Mouse (Mus musculus): ENCODE measurements at regions not wholly inside any gene's neighbourhood (a gene's known extent, or its start where the extent isn't known, plus 50 kb on each side); places are given as distances from the start of the nearest gene placed in this dataset.

GRCm38 (mm10) chr1:34732156-34732555, 110.7 kb downstream of the Fam168b start:
- no peak overlapping the region for H3K9ac ChIP-seq (ENCODE audit: low read depth, low read length)
- no peaks in the 10 kb centered on the region for H3K27me3 ChIP-seq (ENCODE audit: control insufficient read depth, insufficient read depth, low read length)
- H3K4me1 ChIP-seq (ENCODE audit: control insufficient read depth, insufficient read depth, low read length), result no peaks in the 10 kb centered on the region
- ATAC-seq (replicated peaks; ENCODE audit: insufficient number of reproducible peaks, low FRiP score, low TSS enrichment), result no peak
- no peak overlapping the region for H3K27ac ChIP-seq (ENCODE audit: low read depth, low read length)
- no peaks in the 10 kb centered on the region for H3K9me3 ChIP-seq (replicated peaks; ENCODE audit: control insufficient read depth, low read length)
- H3K36me3 ChIP-seq (ENCODE audit: control insufficient read depth, insufficient read depth, low read length), result no peaks in the 10 kb centered on the region
- H3K4me3 ChIP-seq (ENCODE audit: low read depth, low read length), result no peak overlapping the region
- 55% methylated on average over 7 of the region's 7 CpGs for whole genome bisulfite sequencing (ENCODE audit: insufficient replicate concordance)
- H3K4me2 ChIP-seq, result no peak overlapping the region

- ATAC-seq (replicated peaks; ENCODE audit: insufficient number of reproducible peaks, low FRiP score, low TSS enrichment), result no peak
- H3K4me1 ChIP-seq (ENCODE audit: control insufficient read depth, insufficient read depth, low read length), result no peaks in the 10 kb centered on the region
Measured at GRCm38 (mm10) chr1:34733026-34733913, 109.6 kb downstream of the Fam168b start.

GRCm38 (mm10) chr1:34738386-34739067, 104.3 kb downstream of the Fam168b start:
- 44% methylated on average over 14 of the region's 14 CpGs for WGBS (ENCODE audit: insufficient replicate concordance)
- Histone ChIP-seq H3K36me3 (ENCODE audit: control insufficient read depth, insufficient read depth, low read length) (no peaks in the 10 kb centered on the region), H3K4me2 (no peak overlapping the region), H3K4me1 (ENCODE audit: control insufficient read depth, insufficient read depth, low read length) (no peaks in the 10 kb centered on the region), H3K9me3 (replicated peaks; ENCODE audit: control insufficient read depth, low read length) (no peaks in the 10 kb centered on the region), H3K27me3 (ENCODE audit: control insufficient read depth, insufficient read depth, low read length) (no peaks in the 10 kb centered on the region), H3K9ac (ENCODE audit: low read depth, low read length) (no peak overlapping the region), H3K27ac (ENCODE audit: low read depth, low read length) (no peak overlapping the region), H3K4me3 (ENCODE audit: low read depth, low read length) (no peak overlapping the region)
- ATAC-seq (replicated peaks; ENCODE audit: insufficient number of reproducible peaks, low FRiP score, low TSS enrichment), result no peak; the same call in 1 of the 2 replicates

More at GRCm38 (mm10) chr1:34733026-34733913, 109.6 kb downstream of the Fam168b start:
- H3K4me2 ChIP-seq, result no peak overlapping the region
- no peak overlapping the region for H3K4me3 ChIP-seq (ENCODE audit: low read depth, low read length)
- H3K9ac ChIP-seq (ENCODE audit: low read depth, low read length), result no peak overlapping the region
- no peak overlapping the region for H3K27ac ChIP-seq (ENCODE audit: low read depth, low read length)
- H3K36me3 ChIP-seq (ENCODE audit: control insufficient read depth, insufficient read depth, low read length), result no peaks in the 10 kb centered on the region
- no peaks in the 10 kb centered on the region for H3K27me3 ChIP-seq (ENCODE audit: control insufficient read depth, insufficient read depth, low read length)
- 75% methylated on average over 17 of the region's 17 CpGs for WGBS (ENCODE audit: insufficient replicate concordance)
- H3K9me3 ChIP-seq (replicated peaks; ENCODE audit: control insufficient read depth, low read length), result no peaks in the 10 kb centered on the region

GRCm38 (mm10) chr1:34739621-34740020, 103.2 kb downstream of the Fam168b start:
- no peaks in the 10 kb centered on the region for H3K9me3 ChIP-seq (replicated peaks; ENCODE audit: control insufficient read depth, low read length)
- WGBS (ENCODE audit: insufficient replicate concordance), result 62% methylated on average over 4 of the region's 4 CpGs
- no peaks in the 10 kb centered on the region for H3K27me3 ChIP-seq (ENCODE audit: control insufficient read depth, insufficient read depth, low read length)
- H3K36me3 ChIP-seq (ENCODE audit: control insufficient read depth, insufficient read depth, low read length), result no peaks in the 10 kb centered on the region
- no peaks in the 10 kb centered on the region for H3K4me1 ChIP-seq (ENCODE audit: control insufficient read depth, insufficient read depth, low read length)
- H3K4me2 ChIP-seq, result no peak overlapping the region
- no peak overlapping the region for H3K27ac ChIP-seq (ENCODE audit: low read depth, low read length)
- no peak overlapping the region for H3K4me3 ChIP-seq (ENCODE audit: low read depth, low read length)
- no peak overlapping the region for H3K9ac ChIP-seq (ENCODE audit: low read depth, low read length)
- ATAC-seq (replicated peaks; ENCODE audit: insufficient number of reproducible peaks, low FRiP score, low TSS enrichment), result no peak

GRCm38 (mm10) chr1:34740891-34741290, 102.0 kb downstream of the Fam168b start:
- H3K4me2 ChIP-seq, result no peak overlapping the region
- no peak overlapping the region for H3K9ac ChIP-seq (ENCODE audit: low read depth, low read length)
- H3K27me3 ChIP-seq (ENCODE audit: control insufficient read depth, insufficient read depth, low read length), result no peaks in the 10 kb centered on the region; the same call in 1 of the 2 replicates
- no peaks in the 10 kb centered on the region for H3K36me3 ChIP-seq (ENCODE audit: control insufficient read depth, insufficient read depth, low read length)
- no peak for ATAC-seq (replicated peaks; ENCODE audit: insufficient number of reproducible peaks, low FRiP score, low TSS enrichment)
- H3K27ac ChIP-seq (ENCODE audit: low read depth, low read length), result no peak overlapping the region
- no peaks in the 10 kb centered on the region for H3K4me1 ChIP-seq (ENCODE audit: control insufficient read depth, insufficient read depth, low read length)
- 54% methylated on average over 7 of the region's 7 CpGs for WGBS (ENCODE audit: insufficient replicate concordance)
- H3K9me3 ChIP-seq (replicated peaks; ENCODE audit: control insufficient read depth, low read length), result no peaks in the 10 kb centered on the region
- H3K4me3 ChIP-seq (ENCODE audit: low read depth, low read length), result no peak overlapping the region

GRCm38 (mm10) chr1:34742234-34742633, 100.6 kb downstream of the Fam168b start:
- Histone ChIP-seq H3K27ac (ENCODE audit: low read depth, low read length) (no peak overlapping the region), H3K9ac (ENCODE audit: low read depth, low read length) (no peak overlapping the region), H3K36me3 (ENCODE audit: control insufficient read depth, insufficient read depth, low read length) (no peaks in the 10 kb centered on the region), H3K4me1 (ENCODE audit: control insufficient read depth, insufficient read depth, low read length) (no peaks in the 10 kb centered on the region), H3K27me3 (ENCODE audit: control insufficient read depth, insufficient read depth, low read length) (no peaks in the 10 kb centered on the region; the same call in 1 of the 2 replicates), H3K4me2 (no peak overlapping the region), H3K4me3 (ENCODE audit: low read depth, low read length) (no peak overlapping the region), H3K9me3 (replicated peaks; ENCODE audit: control insufficient read depth, low read length) (no peaks in the 10 kb centered on the region)
- WGBS (ENCODE audit: insufficient replicate concordance), result 73% methylated on average over 2 of the region's 2 CpGs
- ATAC-seq (replicated peaks; ENCODE audit: insufficient number of reproducible peaks, low FRiP score, low TSS enrichment), result no peak

- Histone ChIP-seq H3K9me3 (replicated peaks; ENCODE audit: control insufficient read depth, low read length) (no peaks in the 10 kb centered on the region), H3K4me1 (ENCODE audit: control insufficient read depth, insufficient read depth, low read length) (peaks cover 8% of the 10 kb centered on the region), H3K36me3 (ENCODE audit: control insufficient read depth, insufficient read depth, low read length) (no peaks in the 10 kb centered on the region), H3K9ac (ENCODE audit: low read depth, low read length) (no peak overlapping the region), H3K27me3 (ENCODE audit: control insufficient read depth, insufficient read depth, low read length) (peaks cover 27% of the 10 kb centered on the region), H3K4me2 (no peak overlapping the region), H3K27ac (ENCODE audit: low read depth, low read length) (no peak overlapping the region), H3K4me3 (ENCODE audit: low read depth, low read length) (no peak overlapping the region)
- WGBS (ENCODE audit: insufficient replicate concordance), result 69% methylated on average over 6 of the region's 6 CpGs
- ATAC-seq (replicated peaks; ENCODE audit: insufficient number of reproducible peaks, low FRiP score, low TSS enrichment), result no peak
Measured at GRCm38 (mm10) chr1:34745881-34746280, 97.0 kb downstream of the Fam168b start.

- Histone ChIP-seq H3K36me3 (ENCODE audit: control insufficient read depth, insufficient read depth, low read length) (no peaks in the 10 kb centered on the region), H3K4me3 (ENCODE audit: low read depth, low read length) (peak overlapping the region; percentile 67), H3K9ac (ENCODE audit: low read depth, low read length) (no peak overlapping the region), H3K9me3 (replicated peaks; ENCODE audit: control insufficient read depth, low read length) (no peaks in the 10 kb centered on the region), H3K27me3 (ENCODE audit: control insufficient read depth, insufficient read depth, low read length) (peaks cover 47% of the 10 kb centered on the region), H3K27ac (ENCODE audit: low read depth, low read length) (no peak overlapping the region), H3K4me2 (peak overlapping the region; percentile 99), H3K4me1 (ENCODE audit: control insufficient read depth, insufficient read depth, low read length) (peaks cover 11% of the 10 kb centered on the region)
- ATAC-seq (replicated peaks; ENCODE audit: insufficient number of reproducible peaks, low FRiP score, low TSS enrichment), result no peak
- WGBS (ENCODE audit: insufficient replicate concordance), result 13% methylated on average over 14 of the region's 14 CpGs
Measured at GRCm38 (mm10) chr1:34749161-34750040, 93.5 kb downstream of the Fam168b start.
